Mouse (Mus musculus): Measurements from ENCODE around the gene Trpc1.

DNA sequence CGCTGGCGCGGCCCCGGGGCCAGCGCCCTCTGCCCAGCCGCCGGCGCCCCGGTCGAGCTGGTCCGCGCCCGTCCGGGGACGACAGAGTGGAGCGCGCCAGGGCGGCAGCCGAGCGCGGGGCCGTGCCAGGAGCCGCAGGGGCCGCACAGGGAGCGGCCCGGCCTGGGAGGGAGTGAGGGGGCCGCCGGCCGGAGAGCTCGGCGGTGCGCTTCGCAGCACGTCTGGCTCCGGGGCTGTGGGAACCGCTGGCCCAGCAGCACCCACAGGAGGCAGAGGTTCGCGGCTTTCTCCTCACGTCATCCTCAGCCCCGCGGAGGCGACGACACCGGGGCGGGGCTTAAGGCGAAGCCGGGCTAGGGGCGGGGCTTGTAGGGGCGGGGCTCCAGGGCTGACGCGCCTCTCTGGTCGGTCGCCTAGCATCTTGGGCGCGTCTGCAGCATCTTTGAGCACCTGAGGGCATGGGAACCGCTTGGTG, at the start of gene Trpc1:
- TF ChIP-seq CTCF (IDR thresholded peaks at IDR 0.05; ENCODE audit: control insufficient read depth, insufficient read depth, insufficient read length) (no peak), MYOG (IDR thresholded peaks at IDR 0.05; ENCODE audit: control insufficient read depth, extremely low read depth, insufficient read length) (no peak), MAX (IDR thresholded peaks at IDR 0.05) (no peak), USF1 (IDR thresholded peaks at IDR 0.05; ENCODE audit: low read depth) (no peak), FOSL1 (IDR thresholded peaks at IDR 0.05; ENCODE audit: insufficient read depth, low read length, poor library complexity, severe bottlenecking) (no peak)
